ENCODE assay signal across 8 mouse cellular contexts in genomic region chr10:86295454-86296098, GRCm38 (mm10). TPM values are rescaled to one million over a fixed set of nuclear protein-coding genes. Genes with fewer than 3 reads are reported as not detected.
DNase-seq lines count a peak whose midpoint lies in the region; ATAC-seq and TF ChIP-seq lines count a peak whose summit lies in the region.

No protein-coding gene starts in this region.

- no peak for TF ChIP-seq CTCF in kidney, adult 2 months (conservative IDR thresholded peaks at IDR 0.05; ENCODE audit: insufficient read depth, insufficient read length, low read depth, low read length)

- 57% methylated on average over 13 of the region's 13 CpGs for WGBS in kidney, adult 2 months
- 14% methylated on average over 12 of the region's 13 CpGs for WGBS in embryonic facial prominence, embryonic 14.5 days
- WGBS in limb, embryonic 10.5 days: 9% methylated on average over 13 of the region's 13 CpGs
- WGBS in neural tube, embryonic 11.5 days: 15% methylated on average over 13 of the region's 13 CpGs

- no peaks in the 10 kb centered on the region for H3K36me3 ChIP-seq in kidney, adult 2 months (ENCODE audit: control insufficient read depth, insufficient read depth, low read length)
- no peaks in the 10 kb centered on the region for H3K36me3 ChIP-seq in embryonic facial prominence, embryonic 14.5 days (ENCODE audit: control insufficient read depth, insufficient read depth, low read length)
- no peaks in the 10 kb centered on the region for H3K36me3 ChIP-seq in limb, embryonic 10.5 days
- no peaks in the 10 kb centered on the region for H3K36me3 ChIP-seq in neural tube, embryonic 11.5 days (ENCODE audit: control insufficient read depth, insufficient read depth, low read length)

- peak overlapping the region; percentile 65 for H3K27ac ChIP-seq in kidney, adult 2 months (ENCODE audit: insufficient read depth, low read depth, low read length)
- peak overlapping the region; percentile 83 for H3K27ac ChIP-seq in embryonic facial prominence, embryonic 14.5 days (replicated peaks; ENCODE audit: low read depth, low read length)
- H3K27ac ChIP-seq in limb, embryonic 10.5 days: peak overlapping the region; percentile 91
- H3K27ac ChIP-seq in neural tube, embryonic 11.5 days (ENCODE audit: low read depth, low read length): peak overlapping the region; percentile 67

- H3K9me3 ChIP-seq in embryonic facial prominence, embryonic 14.5 days (ENCODE audit: control insufficient read depth, low read length): no peaks in the 10 kb centered on the region
- H3K9me3 ChIP-seq in limb, embryonic 10.5 days (replicated peaks): no peaks in the 10 kb centered on the region
- no peaks in the 10 kb centered on the region for H3K9me3 ChIP-seq in neural tube, embryonic 11.5 days (ENCODE audit: control insufficient read depth, low read length)

- peak; percentile 30 for ATAC-seq in embryonic facial prominence, embryonic 14.5 days (ENCODE audit: low read depth)
- no peak for ATAC-seq in neural tube, embryonic 11.5 days (ENCODE audit: insufficient read depth, low FRiP score, low TSS enrichment)
- ATAC-seq in CD4-positive, CD25-positive, alpha-beta regulatory T cell, adult 4 months: no peak

- no peak overlapping the region for H3K4me3 ChIP-seq in kidney, adult 2 months (ENCODE audit: insufficient read depth, low read depth, low read length)
- H3K4me3 ChIP-seq in embryonic facial prominence, embryonic 14.5 days (ENCODE audit: low read depth, low read length): peak overlapping the region; percentile 12
- peak overlapping the region; percentile 44 for H3K4me3 ChIP-seq in limb, embryonic 10.5 days
- H3K4me3 ChIP-seq in neural tube, embryonic 11.5 days (ENCODE audit: low read depth, low read length): peak overlapping the region; percentile 18; the same call in 1 of the 2 replicates

- no peaks in the 10 kb centered on the region for H3K27me3 ChIP-seq in kidney, adult 2 months (replicated peaks; ENCODE audit: control insufficient read depth, insufficient read depth, low read length)
- no peaks in the 10 kb centered on the region for H3K27me3 ChIP-seq in embryonic facial prominence, embryonic 14.5 days (replicated peaks; ENCODE audit: control insufficient read depth, insufficient read depth, low read length)
- H3K27me3 ChIP-seq in limb, embryonic 10.5 days (ENCODE audit: low read depth, poor library complexity, severe bottlenecking): peaks cover 23% of the 10 kb centered on the region
- no peaks in the 10 kb centered on the region for H3K27me3 ChIP-seq in neural tube, embryonic 11.5 days (ENCODE audit: control insufficient read depth, insufficient read depth, low read length)

- H3K9ac ChIP-seq in embryonic facial prominence, embryonic 14.5 days (ENCODE audit: low read depth, low read length): peak overlapping the region; percentile 44
- peak overlapping the region; percentile 39 for H3K9ac ChIP-seq in neural tube, embryonic 11.5 days (ENCODE audit: low read length)

- TF ChIP-seq POLR2A in kidney, adult 2 months (IDR thresholded peaks at IDR 0.05; ENCODE audit: low read depth, low read length): no peak

- no peak for DNase-seq in kidney, adult 2 months
- no peak for DNase-seq in kidney, postnatal 14 days
- peak; percentile 52 for DNase-seq in embryonic facial prominence, embryonic 14.5 days (ENCODE audit: low spot score)
- DNase-seq in limb, embryonic 10.5 days (ENCODE audit: low spot score): peak; percentile 77
- DNase-seq in neural tube, embryonic 11.5 days (ENCODE audit: low spot score): no peak
- no peak for DNase-seq in urinary bladder, adult 2 months (ENCODE audit: low spot score)
- DNase-seq in layer of hippocampus, adult 11-12 months (ENCODE audit: low spot score): no peak

- peak overlapping the region; percentile 54 for H3K4me2 ChIP-seq in embryonic facial prominence, embryonic 14.5 days (ENCODE audit: low read depth, low read length)
- H3K4me2 ChIP-seq in neural tube, embryonic 11.5 days (ENCODE audit: low read depth): peak overlapping the region; percentile 39

- peaks cover 32% of the 10 kb centered on the region for H3K4me1 ChIP-seq in kidney, adult 2 months (ENCODE audit: control insufficient read depth, insufficient read depth, low read length)
- peaks cover 16% of the 10 kb centered on the region for H3K4me1 ChIP-seq in embryonic facial prominence, embryonic 14.5 days (ENCODE audit: control insufficient read depth, insufficient read depth, low read length)
- peaks cover 40% of the 10 kb centered on the region for H3K4me1 ChIP-seq in limb, embryonic 10.5 days
- peaks cover 4% of the 10 kb centered on the region; the same call in 1 of the 2 replicates for H3K4me1 ChIP-seq in neural tube, embryonic 11.5 days (ENCODE audit: control insufficient read depth, insufficient read depth, low read length)

RNA-seq across cellular contexts. Expression of gene Timp3, which starts 4.6 kb away (rescaled TPM):
- polyA plus RNA-seq in kidney, adult 2 months (2012; rRNA removed): 609 and 859 TPM in 2 replicates
- 77.5 and 86.6 TPM in 2 replicates for polyA plus RNA-seq in embryonic facial prominence, embryonic 14.5 days (2014; fragmentation: Nextera tagmentation; extraction: Ambion mirVana)
- polyA plus RNA-seq in limb, embryonic 10.5 days (2016; fragmentation: Nextera tagmentation; extraction: Ambion mirVana): 28.9 and 43.5 TPM in 2 replicates
- polyA plus RNA-seq in neural tube, embryonic 11.5 days (2014; fragmentation: Nextera tagmentation; extraction: Ambion mirVana): 42.2 and 43.1 TPM in 2 replicates
- polyA plus RNA-seq in urinary bladder, adult 2 months (2012; rRNA removed): 182 and 201 TPM in 2 replicates
- not detected for polyA plus RNA-seq in CD4-positive, CD25-positive, alpha-beta regulatory T cell, adult 4 months (2017; shearing (Covaris generic))

Comparison
In these comparisons a context has a peak if more than half of its experiments do, and no peak if none do; other contexts are left out.
1. DNase-seq: peak in embryonic facial prominence, embryonic 14.5 days (single experiment) and limb, embryonic 10.5 days (single experiment); none in kidney, adult 2 months (single experiment), kidney, postnatal 14 days (single experiment), neural tube, embryonic 11.5 days (single experiment), urinary bladder, adult 2 months (single experiment) and layer of hippocampus, adult 11-12 months (single experiment).
2. RNA of gene Timp3, which starts 4.6 kb away (polyA plus RNA-seq): 609 to 859 TPM in kidney, adult 2 months, 182 to 201 TPM in urinary bladder, adult 2 months, 77.5 to 86.6 TPM in embryonic facial prominence, embryonic 14.5 days, 28.9 to 43.5 TPM in limb, embryonic 10.5 days and 42.2 to 43.1 TPM in neural tube, embryonic 11.5 days; not detected in CD4-positive, CD25-positive, alpha-beta regulatory T cell, adult 4 months; every median in the first group is over 10 times any median in the second.
3. Peak in every context shown above with its lines, with median percentiles within 50 percentile points of each other: H3K27ac ChIP-seq.